Mouse (Mus musculus) embryonic facial prominence, embryonic 14.5 days (tissue): Measurements from ENCODE around the gene Slc35e3. TPM values are rescaled to one million over a fixed set of nuclear protein-coding genes. Genes with fewer than 3 reads are reported as not detected.

Source experiments
- ATAC-seq: fragments of 200-750 bp; cut with Nextera tagmentation; 2 replicates; pipeline ENCODE4 v1.8.0; 2017; ENCODE audit warnings: low read depth, moderate number of reproducible peaks, moderate TSS enrichment
- DNase-seq: peaks from one replicate; pipeline ENCODE4 v3.0.0-alpha.2; 2015; ENCODE audit warnings: low spot score
- H3K27ac ChIP-seq: fragments of 300-500 bp; sonication (generic); replicated peaks from 2 replicates; pipeline ENCODE4 v1.5.1; 2014; ENCODE audit warnings: low read depth, mild to moderate bottlenecking, low read length, moderate library complexity
- H3K27me3 ChIP-seq: fragments of 300-500 bp; sonication (generic); replicated peaks from 2 replicates; pipeline ENCODE4 v1.6.1; 2014; ENCODE audit warnings: low read length; ENCODE audit not compliant: control insufficient read depth, insufficient read depth
- H3K36me3 ChIP-seq: fragments of 300-500 bp; sonication (generic); 2 replicates; pipeline ENCODE4 v1.6.1; 2014; ENCODE audit warnings: low read length, mixed read lengths; ENCODE audit not compliant: control insufficient read depth, insufficient read depth
- H3K4me1 ChIP-seq: fragments of 300-500 bp; sonication (generic); 2 replicates; pipeline ENCODE4 v1.6.1; 2014; ENCODE audit warnings: antibody characterized with exemption, low read length; ENCODE audit not compliant: control insufficient read depth, insufficient read depth
- H3K4me2 ChIP-seq: fragments of 300-500 bp; sonication (generic); 2 replicates; pipeline ENCODE4 v1.6.1; 2014; ENCODE audit warnings: low read depth, mild to moderate bottlenecking, low read length, moderate library complexity, mixed read lengths
- H3K4me3 ChIP-seq: fragments of 300-500 bp; sonication (generic); 2 replicates; pipeline ENCODE4 v1.5.1; 2014; ENCODE audit warnings: low read depth, mild to moderate bottlenecking, low read length
- H3K9ac ChIP-seq: fragments of 300-500 bp; sonication (generic); 2 replicates; pipeline ENCODE4 v1.6.1; 2014; ENCODE audit warnings: low read depth, mild to moderate bottlenecking, low read length, moderate library complexity, mixed read lengths
- H3K9me3 ChIP-seq: fragments of 300-500 bp; sonication (generic); 2 replicates; pipeline ENCODE4 v1.6.1; 2016; ENCODE audit warnings: low read length; ENCODE audit not compliant: control insufficient read depth
- WGBS: fragments of 180-500 bp; shearing (Covaris S2); extraction: QIAGEN DNeasy Blood & Tissue Kit; methylation state at CpG from one replicate; pipeline ENCODE4 v1.1.7; 2014; 5-methylcytosine and 5-hydroxymethylcytosine counted together
- polyA plus RNA-seq: library from polyadenylated mRNA; unstranded; fragments of >200 nt; fragmentation: Nextera tagmentation; extraction: Ambion mirVana; gene quantifications from 2 replicates; pipeline ENCODE4 v1.2.1, GENCODE M21; 2014

Slc35e3 gene
- polyA plus RNA-seq, 1 experiment from 2014 or later = 15.5 TPM

DNA sequence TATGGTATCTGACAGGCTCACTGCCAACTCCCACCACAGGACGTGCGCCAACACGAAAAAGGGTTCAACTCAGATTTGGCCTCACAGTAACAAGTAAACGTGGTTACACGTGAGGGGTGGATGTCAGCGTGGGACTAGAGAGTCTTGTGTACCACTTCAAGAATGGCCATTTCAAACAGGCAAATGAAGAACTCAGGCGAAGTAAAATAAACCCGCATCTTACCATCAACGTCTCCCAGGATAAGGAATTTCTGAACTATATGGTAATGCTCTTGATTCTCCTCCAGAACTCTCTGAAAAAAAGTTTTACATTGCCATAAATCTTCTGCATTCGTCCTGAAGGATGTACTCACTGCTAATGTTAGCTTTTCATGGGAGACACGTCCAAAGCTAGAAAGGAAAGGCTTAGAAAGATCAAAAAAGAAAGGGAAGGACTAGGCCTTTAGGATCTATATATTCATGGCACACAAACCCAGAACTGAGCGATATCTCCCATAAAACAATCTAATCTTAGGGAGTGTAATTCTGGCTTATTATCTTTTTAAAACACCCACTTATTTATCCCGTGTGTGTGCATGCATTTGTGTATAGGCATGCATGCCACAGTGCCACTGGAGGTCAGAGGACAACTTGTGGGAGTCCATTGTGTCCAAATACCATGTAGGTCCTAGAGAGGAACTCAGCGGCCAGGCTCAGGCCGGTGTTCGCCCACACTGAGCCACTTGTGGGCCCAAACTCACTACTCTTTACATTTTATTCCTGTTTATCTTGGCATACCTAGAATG lies 20.1 kb upstream of the Slc35e3 start:
- H3K36me3 ChIP-seq = peaks cover 84% of the 10 kb centered on the region
- H3K9me3 ChIP-seq = no peaks in the 10 kb centered on the region
- 91% methylated on average over 16 of the region's 16 CpGs for WGBS

DNA sequence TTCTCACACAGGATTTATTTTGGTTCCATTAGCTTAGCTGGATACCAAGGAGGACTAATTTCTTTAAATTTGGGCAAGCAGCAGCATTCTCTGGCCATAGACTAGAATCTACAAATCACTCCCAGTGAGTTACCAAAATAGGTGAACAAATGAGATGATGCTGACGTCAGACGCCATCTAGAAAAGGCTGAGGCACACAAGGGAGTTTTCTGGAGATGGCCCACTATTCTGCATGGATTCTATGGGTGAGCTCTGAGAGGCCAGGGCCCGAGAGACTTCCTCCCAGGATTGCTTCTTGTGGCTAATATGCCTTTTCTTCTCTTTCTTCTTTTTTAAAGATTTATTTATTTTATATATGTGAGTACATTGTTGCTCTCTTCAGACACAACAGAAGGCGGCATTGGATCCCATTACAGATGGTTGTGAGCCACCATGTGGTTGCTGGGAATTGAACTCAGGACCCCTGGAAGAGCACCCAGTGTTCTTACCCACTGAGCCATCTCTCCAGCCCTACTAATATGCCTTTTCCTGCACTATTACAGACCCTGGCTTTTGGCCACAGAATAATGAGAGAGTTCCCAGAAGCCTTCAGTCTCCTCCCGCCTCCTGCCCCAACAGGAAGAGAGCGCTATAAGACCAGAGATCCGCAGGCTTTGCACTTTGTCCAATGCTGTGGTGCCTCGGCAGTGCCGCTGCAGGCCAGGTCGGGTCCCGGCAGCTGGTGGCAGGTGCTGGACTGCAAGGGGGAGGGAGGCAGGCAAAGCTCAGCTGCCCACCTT lies 19.1 kb upstream of the Slc35e3 start:
- Histone ChIP-seq H3K9me3 (no peaks in the 10 kb centered on the region), H3K36me3 (peaks cover 84% of the 10 kb centered on the region), H3K4me2 (no peak overlapping the region), H3K4me1 (no peaks in the 10 kb centered on the region), H3K27ac (no peak overlapping the region), H3K4me3 (no peak overlapping the region), H3K27me3 (no peaks in the 10 kb centered on the region), H3K9ac (no peak overlapping the region)
- 95% methylated on average over 11 of the region's 11 CpGs for WGBS
- ATAC-seq = no peak
- DNase-seq = no peak

More for the DNA sequence above, 20.1 kb upstream of the Slc35e3 start:
- Histone ChIP-seq H3K4me1 (no peaks in the 10 kb centered on the region), H3K27ac (no peak overlapping the region), H3K4me3 (no peak overlapping the region), H3K9ac (no peak overlapping the region), H3K4me2 (no peak overlapping the region), H3K27me3 (no peaks in the 10 kb centered on the region)
- ATAC-seq = no peak
- no peak for DNase-seq

- DNase-seq = no peak
- H3K36me3 ChIP-seq = peaks cover 84% of the 10 kb centered on the region
- no peak overlapping the region for H3K4me3 ChIP-seq
- H3K9me3 ChIP-seq = no peaks in the 10 kb centered on the region
- WGBS = 92% methylated on average over 6 of the region's 6 CpGs
- H3K27ac ChIP-seq = no peak overlapping the region
- no peaks in the 10 kb centered on the region for H3K4me1 ChIP-seq
- H3K27me3 ChIP-seq = no peaks in the 10 kb centered on the region
- H3K9ac ChIP-seq = no peak overlapping the region
- no peak for ATAC-seq
- no peak overlapping the region for H3K4me2 ChIP-seq
Observed at GRCm38 (mm10) chr10:117764598-117764997, 18.4 kb upstream of the Slc35e3 start.

DNA sequence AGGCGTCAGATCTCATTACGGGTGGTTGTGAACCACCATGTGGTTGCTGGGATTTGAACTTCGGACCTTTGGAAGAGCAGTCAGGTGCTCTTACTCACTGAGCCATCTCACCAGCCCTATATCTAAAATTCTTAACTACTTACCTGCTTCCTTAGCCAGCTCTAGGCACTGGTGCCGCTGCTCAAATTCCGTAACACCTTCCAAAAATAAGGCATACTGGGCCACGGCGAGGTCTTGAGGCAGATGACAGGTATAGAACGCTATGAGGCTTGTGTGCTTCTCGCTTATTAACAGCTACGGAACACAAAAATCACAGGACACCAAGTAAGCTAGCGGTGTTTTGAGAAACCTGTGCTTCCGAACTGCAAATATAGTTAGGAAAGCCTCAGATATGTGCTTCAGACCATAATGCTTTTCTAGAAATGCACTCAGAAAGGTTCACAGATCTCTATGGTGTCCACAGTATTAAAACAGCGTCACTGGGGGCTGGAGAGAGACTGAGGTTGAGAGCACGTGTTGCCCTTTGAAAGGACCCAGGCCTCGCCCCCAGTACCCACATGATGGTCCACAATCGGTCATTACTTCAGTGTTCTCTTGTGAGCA lies 17.5 kb upstream of the Slc35e3 start:
- Histone ChIP-seq H3K36me3 (peaks cover 90% of the 10 kb centered on the region), H3K27ac (no peak overlapping the region), H3K4me2 (no peak overlapping the region), H3K9me3 (no peaks in the 10 kb centered on the region), H3K27me3 (no peaks in the 10 kb centered on the region), H3K9ac (no peak overlapping the region), H3K4me3 (no peak overlapping the region), H3K4me1 (no peaks in the 10 kb centered on the region)
- 97% methylated on average over 16 of the region's 16 CpGs for WGBS
- DNase-seq (no peak), ATAC-seq (no peak)

DNA sequence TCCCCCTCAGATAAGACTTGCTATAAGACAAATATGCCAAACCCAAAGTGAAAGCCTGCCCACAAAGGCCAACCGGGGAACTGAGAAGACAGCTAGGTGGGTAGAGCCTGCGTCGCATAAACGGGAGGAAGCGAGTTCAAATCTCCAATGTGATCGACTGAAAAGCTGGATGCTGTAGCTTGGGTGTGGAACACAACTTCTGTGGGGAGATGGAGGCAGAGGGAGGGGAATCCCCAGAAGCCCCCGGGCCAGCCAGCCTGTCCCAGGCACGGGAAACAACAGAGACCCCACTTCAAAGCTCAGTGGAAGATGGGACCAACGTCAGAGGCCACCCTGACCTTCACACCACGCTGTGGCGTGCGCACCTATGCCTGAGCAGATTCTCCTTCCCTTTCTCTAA lies 16.8 kb upstream of the Slc35e3 start:
- H3K9ac ChIP-seq = no peak overlapping the region
- ATAC-seq (no peak), DNase-seq (no peak)
- H3K9me3 ChIP-seq = no peaks in the 10 kb centered on the region
- H3K27me3 ChIP-seq = no peaks in the 10 kb centered on the region
- H3K4me1 ChIP-seq = no peaks in the 10 kb centered on the region
- H3K27ac ChIP-seq = no peak overlapping the region
- peaks cover 90% of the 10 kb centered on the region for H3K36me3 ChIP-seq
- no peak overlapping the region for H3K4me2 ChIP-seq
- WGBS = 96% methylated on average over 12 of the region's 12 CpGs
- no peak overlapping the region for H3K4me3 ChIP-seq

DNA sequence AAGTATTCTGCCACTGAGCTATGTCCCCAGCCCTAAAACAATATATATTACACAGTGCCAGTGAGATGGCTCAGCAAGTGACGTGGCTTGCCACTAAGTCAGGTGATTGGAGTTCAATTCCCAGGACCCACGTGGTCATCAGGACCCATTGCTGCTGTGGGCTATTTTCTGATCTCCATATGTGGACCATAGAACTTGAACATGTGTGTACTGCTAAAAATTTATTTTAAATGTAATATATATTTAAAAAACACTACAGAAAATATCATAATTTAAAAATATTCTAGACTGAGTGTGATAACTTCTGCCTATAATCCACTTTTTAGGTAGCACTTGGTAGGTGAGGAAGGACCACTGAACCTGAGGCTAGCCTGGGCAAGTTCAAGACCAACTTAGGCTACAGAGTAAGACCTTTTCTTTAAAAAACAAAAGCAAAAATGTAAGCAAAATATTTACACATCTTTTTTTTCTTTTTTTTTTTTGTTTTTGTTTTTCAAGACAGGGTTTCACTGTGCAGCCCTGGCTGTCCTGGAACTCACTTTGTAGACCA lies 16.2 kb upstream of the Slc35e3 start:
- no peak overlapping the region for H3K4me3 ChIP-seq
- no peak overlapping the region for H3K4me2 ChIP-seq
- H3K4me1 ChIP-seq = no peaks in the 10 kb centered on the region
- H3K36me3 ChIP-seq = peaks cover 91% of the 10 kb centered on the region
- H3K27me3 ChIP-seq = no peaks in the 10 kb centered on the region
- H3K9me3 ChIP-seq = no peaks in the 10 kb centered on the region
- WGBS = 92% methylated on average over 2 of the region's 2 CpGs
- ATAC-seq = no peak
- no peak overlapping the region for H3K27ac ChIP-seq
- H3K9ac ChIP-seq = no peak overlapping the region
- no peak for DNase-seq

DNA sequence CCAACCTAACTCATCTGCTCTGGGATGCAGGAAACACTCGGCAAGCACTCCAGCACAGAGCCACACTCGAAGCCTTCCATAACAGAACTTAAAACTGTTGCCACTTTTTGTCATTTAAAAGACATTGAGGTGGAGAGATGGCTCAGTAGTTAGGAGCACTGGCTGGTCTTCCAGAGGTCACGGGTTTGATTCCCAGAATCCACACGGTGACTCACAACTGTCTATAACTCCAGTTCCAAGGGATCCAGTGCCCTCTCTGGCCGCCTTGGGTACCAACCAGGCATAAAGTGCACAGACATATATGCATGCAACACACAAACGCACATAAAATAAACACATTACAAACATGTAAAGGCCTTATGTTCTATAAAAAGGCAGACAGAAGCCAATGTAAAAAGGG lies 15.4 kb upstream of the Slc35e3 start:
- 93% methylated on average over 6 of the region's 6 CpGs for WGBS
- Histone ChIP-seq H3K27ac (no peak overlapping the region), H3K4me1 (no peaks in the 10 kb centered on the region), H3K27me3 (no peaks in the 10 kb centered on the region), H3K36me3 (peaks cover 95% of the 10 kb centered on the region), H3K4me3 (no peak overlapping the region), H3K9me3 (no peaks in the 10 kb centered on the region), H3K9ac (no peak overlapping the region), H3K4me2 (no peak overlapping the region)
- DNase-seq (no peak), ATAC-seq (no peak)

DNA sequence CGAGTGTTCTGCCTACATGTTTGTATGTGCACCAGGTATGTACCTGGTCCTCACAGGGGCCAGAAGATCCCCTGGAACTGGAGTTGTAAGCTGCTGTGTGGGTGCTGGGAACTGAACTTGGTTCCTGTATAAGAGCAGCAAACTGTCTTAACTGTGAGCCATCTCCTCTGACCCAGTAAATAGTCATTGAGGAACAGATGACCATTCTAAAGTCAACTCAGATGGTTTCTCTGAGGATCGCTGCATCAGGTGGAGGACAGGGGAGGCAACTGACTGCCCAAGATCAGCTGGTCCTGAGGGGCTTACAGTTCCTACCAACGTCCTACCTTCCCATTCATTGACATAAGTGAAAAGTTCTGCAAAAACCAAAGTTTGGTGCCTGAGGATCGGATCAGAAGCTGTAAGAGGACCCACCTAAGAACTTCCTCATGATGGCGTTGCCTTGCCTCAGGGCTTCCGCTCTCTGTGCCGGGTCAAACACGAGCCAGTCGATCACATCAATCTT lies 14.7 kb upstream of the Slc35e3 start:
- Histone ChIP-seq H3K4me2 (no peak overlapping the region), H3K36me3 (peaks cover 95% of the 10 kb centered on the region), H3K4me3 (no peak overlapping the region), H3K9ac (no peak overlapping the region), H3K9me3 (no peaks in the 10 kb centered on the region), H3K4me1 (no peaks in the 10 kb centered on the region), H3K27ac (no peak overlapping the region), H3K27me3 (no peaks in the 10 kb centered on the region)
- WGBS = 88% methylated on average over 9 of the region's 9 CpGs
- DNase-seq = no peak
- ATAC-seq = no peak
